Mouse (Mus musculus) spleen, postnatal 36 days (tissue): ENCODE measurements around the gene Vamp8.

Experiments
- DNase-seq, 2 experiments: peaks; one replicate each; pipeline ENCODE4 v3.0.0; 2022; ENCODE audit warnings: low spot score in 2 of 2, mixed read lengths in 1 of 2

Gene Vamp8

GRCm38 (mm10) chr6:72389941-72390771, at the start of gene Vamp8:
TSS of gene Vamp8 (minus strand) at chr6:72390703.
- DNase-seq = peak; percentile 76

GRCm38 (mm10) chr6:72439355-72440185, 49.1 kb upstream of the Vamp8 start, which contains the start of gene Mat2a:
TSS of gene Mat2a (minus strand) at chr6:72439558.
- peak; percentile 90 to 92 for DNase-seq

GRCm38 (mm10) chr6:72438862-72439354, 48.4 kb upstream of the Vamp8 start:
- peak; percentile 87 to 90 for DNase-seq

GRCm38 (mm10) chr6:72438226-72438625, 47.7 kb upstream of the Vamp8 start:
- no peak for DNase-seq

GRCm38 (mm10) chr6:72432153-72432552, 41.6 kb upstream of the Vamp8 start:
- no peak for DNase-seq

- DNase-seq = no peak
Observed at GRCm38 (mm10) chr6:72430989-72431921, 40.8 kb upstream of the Vamp8 start.

- DNase-seq = no peak
Observed at GRCm38 (mm10) chr6:72429061-72429842, 38.7 kb upstream of the Vamp8 start.

- peak; percentile 62 to 73 for DNase-seq
Observed at GRCm38 (mm10) chr6:72428036-72428435, 37.5 kb upstream of the Vamp8 start.

- no peak for DNase-seq
Observed at GRCm38 (mm10) chr6:72425646-72426045, 35.1 kb upstream of the Vamp8 start.

GRCm38 (mm10) chr6:72420901-72421300, 30.4 kb upstream of the Vamp8 start:
- no peak for DNase-seq

GRCm38 (mm10) chr6:72419806-72420205, 29.3 kb upstream of the Vamp8 start:
- no peak for DNase-seq

- no peak for DNase-seq
Observed at GRCm38 (mm10) chr6:72418279-72418678, 27.8 kb upstream of the Vamp8 start.

GRCm38 (mm10) chr6:72415964-72416772, 25.7 kb upstream of the Vamp8 start:
- no peak for DNase-seq

- no peak for DNase-seq
Observed at GRCm38 (mm10) chr6:72415181-72415580, 24.7 kb upstream of the Vamp8 start.

- peak; percentile 93 to 95 for DNase-seq
Observed at GRCm38 (mm10) chr6:72414076-72414756, 23.7 kb upstream of the Vamp8 start, which contains the start of gene Ggcx. TSS of gene Ggcx (plus strand) at chr6:72414308.

GRCm38 (mm10) chr6:72410518-72410917, 20.0 kb upstream of the Vamp8 start:
- DNase-seq = no peak

GRCm38 (mm10) chr6:72410003-72410402, 19.5 kb upstream of the Vamp8 start:
- no peak for DNase-seq

GRCm38 (mm10) chr6:72409567-72409966, 19.1 kb upstream of the Vamp8 start:
- peak in 1 of 2 experiments; percentile 49 for DNase-seq

GRCm38 (mm10) chr6:72407119-72407518, 16.6 kb upstream of the Vamp8 start:
- DNase-seq = peak; percentile 67 to 77
